Comparison of ENCODE assay signal across 14 mouse cellular contexts in genomic region chr10:25584899-25585298, GRCm38 (mm10). TPM values are rescaled to one million over a fixed set of nuclear protein-coding genes. Genes with fewer than 3 reads are reported as not detected.
DNase-seq lines count a peak whose midpoint lies in the region; ATAC-seq and TF ChIP-seq lines count a peak whose summit lies in the region.
"Had no signal": no experiment of that assay in that cellular context is flagged by ENCODE, and none has a peak within 500 bp of the region (broad histone marks: within the 10 kb centered on the region; RNA-seq: fewer than 3 reads in every experiment).

No protein-coding gene starts in this region.

- TF ChIP-seq CTCF in embryonic fibroblast, embryonic 13.5 days (IDR thresholded peaks at IDR 0.05; ENCODE audit: borderline replicate concordance, insufficient read depth, low read length): no peak

- no peak for TF ChIP-seq POLR2A in embryonic fibroblast, embryonic 13.5 days (IDR thresholded peaks at IDR 0.05; ENCODE audit: low read depth, low read length)

- no peak for ATAC-seq in cerebellum, adult (ENCODE audit: insufficient number of reproducible peaks, low FRiP score, low TSS enrichment)
- ATAC-seq in megakaryocyte, adult 5-6 weeks (ENCODE audit: poor library complexity, severe bottlenecking): no peak
- ATAC-seq: intestine, embryonic 15.5 days; Patski had no signal

- intact Hi-C loops in left cerebral cortex, postnatal 25 days (cut with DNase I): no loop called here

- no peaks in the 10 kb centered on the region for H3K4me1 ChIP-seq in embryonic fibroblast, embryonic 13.5 days (ENCODE audit: control insufficient read depth, insufficient read depth, low read length)
- H3K4me1 ChIP-seq: intestine, embryonic 15.5 days; limb, embryonic 15.5 days had no signal

- H3K4me3 ChIP-seq in embryonic fibroblast, embryonic 13.5 days (ENCODE audit: insufficient read depth, low read length): no peak overlapping the region
- H3K4me3 ChIP-seq: embryonic facial prominence, embryonic 13.5 days; intestine, embryonic 15.5 days; limb, embryonic 15.5 days; myocyte had no signal

- peak overlapping the region; percentile 21; the same call in 1 of the 2 replicates for H3K27ac ChIP-seq in embryonic fibroblast, embryonic 13.5 days (ENCODE audit: insufficient read depth, low read length)
- H3K27ac ChIP-seq: embryonic facial prominence, embryonic 13.5 days; intestine, embryonic 15.5 days; limb, embryonic 15.5 days had no signal

- peak; percentile 7 for DNase-seq in cerebellum, adult 9-11 months
- DNase-seq in left cerebral cortex, adult 11 months (ENCODE audit: low spot score): peak; percentile 13
- DNase-seq in left cerebral cortex, postnatal 25 days (ENCODE audit: low spot score in 2 of 2): no peak
- peak; percentile 11 for DNase-seq in layer of hippocampus, adult 9-11 months
- DNase-seq in ovary, adult 18-20 months (ENCODE audit: low spot score): no peak

RNA-seq across cellular contexts. Expression of gene Smlr1, which starts 48.8 kb away (rescaled TPM):
- not detected for total RNA-seq in left cerebral cortex, postnatal 25 days (2021)
- not detected in 2 replicates for polyA plus RNA-seq in embryonic fibroblast, embryonic 13.5 days (2011; ENCODE audit: insufficient read length, low read depth, missing spikeins)
- not detected in 2 replicates for total RNA-seq in megakaryocyte, adult 5-6 weeks (2015)
- total RNA-seq in megakaryocyte, adult 5-6 weeks (2017): not detected in 2 replicates
- total RNA-seq: gastrocnemius, postnatal 36 days had no signal
- polyA plus RNA-seq: embryonic facial prominence, embryonic 13.5 days; limb, embryonic 15.5 days; Patski had no signal

Comparison
In these comparisons a context has a peak if more than half of its experiments do, and no peak if none do; other contexts are left out.
1. DNase-seq: peak in cerebellum, adult 9-11 months (single experiment), left cerebral cortex, adult 11 months (single experiment) and layer of hippocampus, adult 9-11 months (single experiment); none in left cerebral cortex, postnatal 25 days (0 of 2) and ovary, adult 18-20 months (single experiment).